Mouse (Mus musculus): ENCODE data around the gene Tmem37.
A peak's percentile ranks its signal among the peaks of the same experiment; 100 is the strongest.

The Tmem37 gene

GRCm38 (mm10) chr1:120056236-120056635, 17.6 kb downstream of the Tmem37 start:
- no peak for DNase-seq

- DNase-seq, result no peak
Measured at GRCm38 (mm10) chr1:120055475-120055874, 18.4 kb downstream of the Tmem37 start.

- peak in 1 of 2 experiments; percentile 38 for DNase-seq
Measured at GRCm38 (mm10) chr1:120054997-120055396, 18.9 kb downstream of the Tmem37 start.

GRCm38 (mm10) chr1:120051070-120051469, 22.8 kb downstream of the Tmem37 start:
- no peak for DNase-seq

- no peak for DNase-seq
Measured at GRCm38 (mm10) chr1:120047325-120047724, 26.5 kb downstream of the Tmem37 start.

GRCm38 (mm10) chr1:120044584-120044983, 29.3 kb downstream of the Tmem37 start:
- DNase-seq, result no peak

GRCm38 (mm10) chr1:120042421-120042820, 31.5 kb downstream of the Tmem37 start:
- DNase-seq, result no peak

- no peak for DNase-seq
Measured at GRCm38 (mm10) chr1:120038594-120038993, 35.3 kb downstream of the Tmem37 start.

GRCm38 (mm10) chr1:120037021-120037683, 36.7 kb downstream of the Tmem37 start:
- DNase-seq, result peak; percentile 37 to 59

- no peak for DNase-seq
Measured at GRCm38 (mm10) chr1:120035456-120036034, 38.3 kb downstream of the Tmem37 start.

- no peak for DNase-seq
Measured at GRCm38 (mm10) chr1:120034793-120035192, 39.1 kb downstream of the Tmem37 start.

- DNase-seq, result no peak
Measured at GRCm38 (mm10) chr1:120033469-120033854, 40.4 kb downstream of the Tmem37 start.

- DNase-seq, result peak; percentile 91 to 95
Measured at GRCm38 (mm10) chr1:120032804-120033468, 40.9 kb downstream of the Tmem37 start.

- no peak for DNase-seq
Measured at GRCm38 (mm10) chr1:120030474-120030873, 43.4 kb downstream of the Tmem37 start.

GRCm38 (mm10) chr1:120027693-120028092, 46.2 kb downstream of the Tmem37 start:
- DNase-seq, result peak; percentile 55 to 71

GRCm38 (mm10) chr1:120025050-120025439, 48.8 kb downstream of the Tmem37 start:
- no peak for DNase-seq

GRCm38 (mm10) chr1:120024331-120025049, 49.4 kb downstream of the Tmem37 start:
- DNase-seq, result peak; percentile 64 to 69

- no peak for DNase-seq
Measured at GRCm38 (mm10) chr1:120021951-120022350, 51.9 kb downstream of the Tmem37 start.

GRCm38 (mm10) chr1:120020322-120020897, 53.5 kb downstream of the Tmem37 start:
- DNase-seq, result no peak

GRCm38 (mm10) chr1:120019428-120019827, 54.4 kb downstream of the Tmem37 start:
- no peak for DNase-seq

- no peak for DNase-seq
Measured at GRCm38 (mm10) chr1:120018900-120019299, 55.0 kb downstream of the Tmem37 start.

Measured in kidney, postnatal 4 days (tissue).